Mouse (Mus musculus) ES-E14 (cell line): ENCODE measurements around the gene Aak1. TPM values are rescaled to one million over a fixed set of nuclear protein-coding genes. Genes with fewer than 3 reads are reported as not detected.
A peak's percentile ranks its signal among the peaks of the same experiment; 100 is the strongest.

Experiments used
- DNase-seq: peaks from one replicate; pipeline ENCODE4 v3.0.0-alpha.2; 2013; ENCODE audit warnings: low read depth, low spot score
- H3K27ac ChIP-seq: 2 replicates; pipeline ENCODE4 v1.5.1; 2012; ENCODE audit warnings: low read depth, mild to moderate bottlenecking, low read length, moderate library complexity, mixed read lengths; ENCODE audit not compliant: poor library complexity, insufficient read depth, severe bottlenecking
- H3K36me3 ChIP-seq: 2 replicates; pipeline ENCODE4 v1.6.1; 2012; ENCODE audit warnings: mild to moderate bottlenecking, low read length, moderate library complexity, mixed read lengths; ENCODE audit not compliant: control insufficient read depth, poor library complexity, insufficient read depth, severe bottlenecking
- H3K4me1 ChIP-seq, 2 experiments: fragments of 150-350 bp in 1 of 2; sonication (generic) in 1 of 2; 2 replicates each; pipeline ENCODE4 v1.6.1; 2012; ENCODE audit warnings: low read length in 2 of 2, mild to moderate bottlenecking in 1 of 2, mixed read lengths in 1 of 2; ENCODE audit not compliant: control insufficient read depth in 2 of 2, insufficient read depth in 2 of 2, poor library complexity in 1 of 2
- H3K4me3 ChIP-seq, 2 experiments: fragments of 150-350 bp in 1 of 2; sonication (generic) in 1 of 2; 2 replicates each; pipeline ENCODE4 v1.5.1; 2012; ENCODE audit warnings: low read length in 2 of 2, low read depth in 1 of 2, mild to moderate bottlenecking in 1 of 2, mixed read lengths in 1 of 2; ENCODE audit not compliant: insufficient read depth in 1 of 2, poor library complexity in 1 of 2, severe bottlenecking in 1 of 2
- H3K9ac ChIP-seq: 2 replicates; pipeline ENCODE4 v1.6.1; 2012; ENCODE audit warnings: low read depth, mild to moderate bottlenecking, low read length, mixed read lengths; ENCODE audit not compliant: poor library complexity, insufficient read depth, severe bottlenecking
- H3K9me3 ChIP-seq: fragments of 150-350 bp; sonication (generic); 2 replicates; pipeline ENCODE4 v1.6.1; 2012; ENCODE audit warnings: low read depth, mild to moderate bottlenecking, low read length; ENCODE audit not compliant: control insufficient read depth, insufficient read depth
- CHD2 ChIP-seq: IDR thresholded peaks from 2 replicates; pipeline ENCODE4 v1.6.1; 2014; ENCODE audit warnings: mild to moderate bottlenecking, low read depth, low read length, inconsistent platforms
- HCFC1 ChIP-seq: IDR thresholded peaks from 2 replicates; pipeline ENCODE4 v1.6.1; 2012; ENCODE audit warnings: low read length, inconsistent platforms, borderline replicate concordance; ENCODE audit not compliant: insufficient read depth
- MAFK ChIP-seq: IDR thresholded peaks from 2 replicates; pipeline ENCODE4 v1.6.1; 2014; ENCODE audit warnings: mild to moderate bottlenecking, low read depth, low read length, inconsistent platforms; ENCODE audit not compliant: insufficient read depth
- ZC3H11A ChIP-seq: IDR thresholded peaks from 2 replicates; pipeline ENCODE4 v1.6.1; 2012; ENCODE audit warnings: low read depth, mild to moderate bottlenecking, inconsistent platforms, low read length, borderline replicate concordance
- ZNF384 ChIP-seq: IDR thresholded peaks from 2 replicates; pipeline ENCODE4 v1.6.1; 2012; ENCODE audit warnings: low read depth, low read length, inconsistent platforms
- in situ Hi-C, 2 experiments: fragments of 600-800 bp; cut with MboI; formaldehyde crosslinking; loops; one replicate each; pipeline ENCODE4 v1.15.1; 2025; ENCODE audit warnings: low sequenced_read_pairs in 2 of 2, inconsistent platforms in 1 of 2; ENCODE audit not compliant: unreplicated experiment in 2 of 2
- total RNA-seq: library from RNA; depleted of rRNA; stranded (reverse); fragments of 300-350 nt; gene quantifications from 2 replicates; pipeline ENCODE4 v1.2.3, GENCODE M21; 2012

Gene Aak1
- total RNA-seq, 1 experiment: 20.0 TPM

- in situ Hi-C loops: no loop called here
- TF ChIP-seq HCFC1 (no peak), MAFK (no peak), ZNF384 (no peak)
- H3K9me3 ChIP-seq: no peaks in the 10 kb centered on the region
- peaks cover 16 to 26% of the 10 kb centered on the region in 2 experiments for H3K4me1 ChIP-seq
- H3K4me3 ChIP-seq: no peak overlapping the region
- H3K36me3 ChIP-seq: peaks cover 10% of the 10 kb centered on the region
- no peak for DNase-seq
- no peak overlapping the region; the same call in 1 of the 2 replicates for H3K27ac ChIP-seq
- no peak overlapping the region for H3K9ac ChIP-seq
Measured at GRCm38 (mm10) chr6:86950141-86950540, 100.8 kb downstream of the Aak1 start.

GRCm38 (mm10) chr6:86950733-86951255 lies 101.5 kb downstream of the Aak1 start:
- Histone ChIP-seq H3K9ac (no peak overlapping the region), H3K9me3 (no peaks in the 10 kb centered on the region), H3K36me3 (peaks cover 11% of the 10 kb centered on the region), H3K4me3 (no peak overlapping the region), H3K27ac (peak overlapping the region; percentile 87; the same call in 1 of the 2 replicates), H3K4me1 (peaks cover 19 to 26% of the 10 kb centered on the region in 2 experiments)
- DNase-seq: peak; percentile 72
- in situ Hi-C loops: no loop called here
- TF ChIP-seq MAFK (no peak), ZNF384 (no peak), CHD2 (no peak), HCFC1 (no peak), ZC3H11A (no peak)

- in situ Hi-C loops: no loop called here
- no peak for DNase-seq
- peaks cover 11 to 22% of the 10 kb centered on the region in 2 experiments for H3K4me1 ChIP-seq
- H3K9me3 ChIP-seq: no peaks in the 10 kb centered on the region
- TF ChIP-seq CHD2 (no peak), ZC3H11A (no peak), MAFK (no peak), ZNF384 (no peak), HCFC1 (no peak)
- H3K27ac ChIP-seq: no peak overlapping the region
- H3K9ac ChIP-seq: no peak overlapping the region
- peaks cover 10% of the 10 kb centered on the region for H3K36me3 ChIP-seq
- H3K4me3 ChIP-seq: no peak overlapping the region
Measured at GRCm38 (mm10) chr6:86955741-86956140, 106.4 kb downstream of the Aak1 start.

GRCm38 (mm10) chr6:86956206-86956605 lies 106.9 kb downstream of the Aak1 start:
- no peak overlapping the region for H3K9ac ChIP-seq
- H3K4me3 ChIP-seq: no peak overlapping the region
- in situ Hi-C loops: no loop called here
- peaks cover 11 to 21% of the 10 kb centered on the region in 2 experiments for H3K4me1 ChIP-seq
- no peaks in the 10 kb centered on the region for H3K9me3 ChIP-seq
- H3K27ac ChIP-seq: no peak overlapping the region
- DNase-seq: no peak
- TF ChIP-seq ZNF384: no peak
- no peak for TF ChIP-seq CHD2
- H3K36me3 ChIP-seq: peaks cover 10% of the 10 kb centered on the region

GRCm38 (mm10) chr6:86959006-86959405 lies 109.7 kb downstream of the Aak1 start:
- H3K36me3 ChIP-seq: peaks cover 8% of the 10 kb centered on the region
- H3K9ac ChIP-seq: no peak overlapping the region
- DNase-seq: no peak
- peaks cover 6 to 10% of the 10 kb centered on the region in 2 experiments; a peak in 2 of 4 replicates for H3K4me1 ChIP-seq
- no peak overlapping the region for H3K4me3 ChIP-seq
- TF ChIP-seq ZNF384: no peak
- TF ChIP-seq HCFC1: no peak
- no peak for TF ChIP-seq ZC3H11A
- TF ChIP-seq MAFK: no peak
- no peak for TF ChIP-seq CHD2
- no peak overlapping the region; the same call in 1 of the 2 replicates for H3K27ac ChIP-seq
- in situ Hi-C loops: no loop called here
- H3K9me3 ChIP-seq: no peaks in the 10 kb centered on the region
